Mouse (Mus musculus) E14TG2a.4 (cell line): ENCODE measurements at regions not wholly inside any gene's neighbourhood (a gene's known extent, or its start where the extent isn't known, plus 50 kb on each side); places are given as distances from the start of the nearest gene placed in this dataset.

ENCODE experiments used
- CTCF ChIP-seq: conservative IDR thresholded peaks from 2 replicates; pipeline ENCODE4 v1.5.1; 2014; ENCODE audit warnings: low read length
- NANOG ChIP-seq: IDR thresholded peaks from 2 replicates; pipeline ENCODE4 v1.6.1; 2014; ENCODE audit warnings: borderline replicate concordance, low read length, mixed read lengths

DNA sequence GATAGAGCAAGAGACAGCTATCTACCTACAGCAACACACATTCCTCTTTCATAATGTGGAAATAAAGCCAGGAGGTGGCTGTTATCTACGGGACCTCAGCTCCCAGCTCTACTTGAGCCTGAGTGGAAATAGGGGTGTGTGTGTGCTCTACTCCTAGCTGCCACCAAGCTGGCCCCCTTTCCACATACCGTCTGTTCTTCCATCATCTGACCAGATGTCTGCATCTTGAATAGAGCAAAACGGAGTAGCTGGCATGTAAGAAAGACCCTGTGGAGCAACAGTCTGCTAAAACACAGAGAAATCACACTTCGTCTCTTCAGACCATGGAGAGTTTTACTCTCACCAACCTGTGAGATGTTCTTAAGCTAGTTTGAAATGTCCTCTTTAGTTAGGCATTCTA, 454.9 kb downstream of the 1700129C05Rik start:
- TF ChIP-seq CTCF: no peak
- TF ChIP-seq NANOG: no peak
